Mouse (Mus musculus) olfactory bulb, adult 2 months (tissue): ENCODE results near the gene Tgfb2. TPM values are rescaled to one million over a fixed set of nuclear protein-coding genes. Genes with fewer than 3 reads are reported as not detected.

Experiments
- H3K27ac ChIP-seq: fragments of 200-500 bp; 2 replicates; pipeline ENCODE4 v1.5.1; 2012; ENCODE audit warnings: low read depth, low read length; ENCODE audit not compliant: insufficient read depth
- H3K4me1 ChIP-seq: fragments of 200-500 bp; 2 replicates; pipeline ENCODE4 v1.6.1; 2012; ENCODE audit warnings: low read length; ENCODE audit not compliant: control insufficient read depth, insufficient read depth
- H3K4me3 ChIP-seq: fragments of 200-500 bp; 2 replicates; pipeline ENCODE4 v1.5.1; 2012; ENCODE audit warnings: mild to moderate bottlenecking, low read depth, low read length, moderate library complexity; ENCODE audit not compliant: insufficient read depth
- CTCF ChIP-seq: fragments of 200-500 bp; IDR thresholded peaks from 2 replicates; pipeline ENCODE4 v1.5.1; 2012; ENCODE audit warnings: low read depth, mild to moderate bottlenecking, low read length, moderate library complexity; ENCODE audit not compliant: insufficient read depth
- POLR2A ChIP-seq: fragments of 200-500 bp; IDR thresholded peaks from 2 replicates; pipeline ENCODE4 v1.6.1; 2012; ENCODE audit warnings: mild to moderate bottlenecking, low read depth, low read length, moderate library complexity; ENCODE audit not compliant: insufficient read depth
- WGBS: fragments of 180-500 bp; shearing (Covaris S2); methylation state at CpG from one replicate; pipeline ENCODE4 v1.1.7; 2018; 5-methylcytosine and 5-hydroxymethylcytosine counted together
- polyA plus RNA-seq: library from polyadenylated mRNA; stranded (reverse); fragments of >200 nt; gene quantifications from 2 replicates; pipeline ENCODE4 v1.2.4, GENCODE M21; 2012; ENCODE audit warnings: low replicate concordance; ENCODE audit not compliant: missing spikeins, insufficient read depth, insufficient read length

Tgfb2 gene
- polyA plus RNA-seq, 1 experiment = not detected

DNA sequence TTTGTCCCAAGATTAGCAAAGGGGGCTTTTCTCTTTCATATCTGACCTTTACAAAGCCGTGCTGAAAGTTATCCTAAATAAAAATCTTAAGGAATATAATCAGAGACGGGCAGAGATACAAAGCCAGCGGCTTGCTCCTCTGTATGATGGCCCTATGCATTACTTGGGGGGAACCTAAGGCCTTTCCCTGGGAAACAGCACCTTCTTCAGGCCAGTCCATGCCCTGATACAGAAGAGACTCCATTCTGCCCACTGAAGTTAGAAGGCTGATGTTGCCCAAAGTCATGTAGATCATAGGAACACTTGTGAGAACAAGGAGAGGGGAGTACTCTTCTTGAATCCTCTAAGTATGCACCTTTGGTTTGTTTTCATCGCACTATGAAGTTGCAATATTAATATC lies 13.4 kb downstream of the Tgfb2 start:
- H3K27ac ChIP-seq = no peak overlapping the region
- WGBS = 96% methylated on average over 4 of the region's 4 CpGs
- no peaks in the 10 kb centered on the region for H3K4me1 ChIP-seq
- no peak overlapping the region for H3K4me3 ChIP-seq
- TF ChIP-seq CTCF (no peak), POLR2A (no peak)

DNA sequence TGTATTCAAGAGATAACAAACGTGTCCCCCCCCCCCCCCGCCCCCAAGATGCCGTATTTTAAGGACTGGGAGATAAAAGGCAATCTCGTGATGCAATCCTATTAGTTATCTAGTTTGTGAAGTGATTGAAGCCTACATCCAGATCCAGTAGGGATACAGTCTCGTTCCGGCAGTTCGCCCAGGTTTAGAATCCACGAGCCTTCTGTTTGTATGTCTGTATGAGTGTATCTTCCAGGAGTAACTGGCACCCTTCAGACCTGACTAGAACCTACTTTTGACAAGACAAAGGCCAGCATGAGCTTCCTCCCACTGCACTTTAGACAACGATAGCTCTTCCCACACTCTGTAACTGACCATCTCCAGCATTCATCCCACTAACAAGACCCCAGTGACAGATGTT lies 14.1 kb downstream of the Tgfb2 start:
- H3K27ac ChIP-seq = no peak overlapping the region

GRCm38 (mm10) chr1:186684041-186684440 lies 21.7 kb downstream of the Tgfb2 start:
- WGBS = 94% methylated on average over 3 of the region's 3 CpGs
- no peak overlapping the region for H3K4me3 ChIP-seq
- H3K4me1 ChIP-seq = no peaks in the 10 kb centered on the region
- TF ChIP-seq POLR2A = no peak
- TF ChIP-seq CTCF = no peak
- no peak overlapping the region for H3K27ac ChIP-seq

More for the DNA sequence above, 14.1 kb downstream of the Tgfb2 start:
- Histone ChIP-seq H3K4me3 (no peak overlapping the region), H3K4me1 (no peaks in the 10 kb centered on the region)
- TF ChIP-seq CTCF (no peak), POLR2A (no peak)
- 93% methylated on average over 9 of the region's 9 CpGs for WGBS

- H3K27ac ChIP-seq = no peak overlapping the region
- TF ChIP-seq POLR2A = no peak
- no peak for TF ChIP-seq CTCF
- WGBS = 44% methylated on average over 7 of the region's 7 CpGs
- H3K4me3 ChIP-seq = no peak overlapping the region
- no peaks in the 10 kb centered on the region for H3K4me1 ChIP-seq
These were observed 23.2 kb downstream of the Tgfb2 start for GRCm38 (mm10) chr1:186682606-186683005.

DNA sequence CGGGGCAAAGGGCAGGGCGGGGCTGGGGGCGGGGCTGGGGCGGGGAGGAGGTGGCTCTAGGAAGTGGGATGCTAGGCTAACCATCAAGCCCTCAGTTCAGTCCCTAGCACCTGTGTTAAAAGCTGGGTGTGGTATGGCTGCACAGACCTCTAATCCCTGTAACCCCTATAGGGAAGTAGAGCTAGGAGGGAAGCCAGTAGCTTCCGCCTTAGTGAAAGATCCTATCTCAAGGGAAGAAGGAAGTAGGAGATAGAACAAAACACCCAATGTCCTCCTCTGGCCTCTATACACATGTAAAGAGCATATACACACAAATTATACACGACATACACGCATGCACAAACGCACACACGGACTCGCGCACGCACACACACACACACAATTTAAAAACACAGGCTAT lies 28.2 kb downstream of the Tgfb2 start:
- H3K27ac ChIP-seq = no peak overlapping the region
- peaks cover 5% of the 10 kb centered on the region; the same call in 1 of the 2 replicates for H3K4me1 ChIP-seq
- WGBS = 85% methylated on average over 12 of the region's 12 CpGs
- no peak overlapping the region for H3K4me3 ChIP-seq
- TF ChIP-seq POLR2A = no peak
- no peak for TF ChIP-seq CTCF

- H3K4me1 ChIP-seq = peaks cover 5% of the 10 kb centered on the region; the same call in 1 of the 2 replicates
- H3K4me3 ChIP-seq = no peak overlapping the region
- TF ChIP-seq POLR2A = no peak
- no peak for TF ChIP-seq CTCF
- no peak overlapping the region for H3K27ac ChIP-seq
- 64% methylated on average over 5 of the region's 5 CpGs for WGBS
These were observed 29.6 kb downstream of the Tgfb2 start for GRCm38 (mm10) chr1:186676199-186676598.

DNA sequence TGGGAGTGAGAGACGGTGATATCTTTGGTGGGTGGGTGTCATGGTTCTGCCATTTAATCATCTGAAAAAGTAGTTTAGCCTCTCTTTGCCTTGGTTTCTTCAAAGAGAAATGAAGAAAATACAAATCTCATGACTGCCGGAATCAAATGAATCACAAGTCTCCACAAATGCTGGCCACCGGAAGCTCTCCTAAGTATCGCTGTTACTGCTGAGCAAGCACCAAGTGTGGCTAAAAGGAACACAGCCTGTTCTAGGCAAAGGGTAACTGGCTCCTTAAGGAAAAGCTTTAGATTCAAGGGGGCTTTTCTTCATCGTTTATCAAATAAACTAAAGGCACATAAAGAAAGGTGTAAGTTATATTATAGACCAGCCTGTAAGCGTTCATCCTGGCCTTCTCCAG lies 30.5 kb downstream of the Tgfb2 start:
- Histone ChIP-seq H3K4me1 (peaks cover 5% of the 10 kb centered on the region; the same call in 1 of the 2 replicates), H3K27ac (no peak overlapping the region), H3K4me3 (no peak overlapping the region)
- 83% methylated on average over 6 of the region's 6 CpGs for WGBS
- no peak for TF ChIP-seq POLR2A
- TF ChIP-seq CTCF = no peak

- H3K27ac ChIP-seq = no peak overlapping the region
- TF ChIP-seq POLR2A (no peak), CTCF (no peak)
- peaks cover 5% of the 10 kb centered on the region; the same call in 1 of the 2 replicates for H3K4me1 ChIP-seq
- no peak overlapping the region for H3K4me3 ChIP-seq
- WGBS = 74% methylated on average over 3 of the region's 3 CpGs
These were observed 31.2 kb downstream of the Tgfb2 start for GRCm38 (mm10) chr1:186674621-186675020.

DNA sequence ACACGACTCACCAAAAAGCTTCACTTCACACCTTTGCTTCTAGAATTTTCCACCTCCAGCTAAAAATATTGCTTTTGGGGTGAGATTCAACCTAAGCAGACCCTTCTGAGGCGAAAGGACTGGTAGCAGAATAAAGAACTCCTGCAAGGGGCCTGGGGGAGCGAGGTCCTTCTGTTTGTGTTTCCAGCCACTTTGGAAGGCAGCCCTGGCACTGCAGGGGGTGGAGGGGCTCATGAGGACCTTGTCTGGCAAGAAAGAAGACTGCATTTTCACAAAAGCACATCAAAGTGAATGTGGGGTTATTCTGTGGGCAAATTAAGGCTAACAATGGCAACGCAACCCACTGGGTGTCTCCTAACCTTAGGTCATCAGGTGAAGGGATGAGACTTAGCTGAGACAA lies 32.6 kb downstream of the Tgfb2 start:
- TF ChIP-seq CTCF (no peak), POLR2A (no peak)
- H3K27ac ChIP-seq = no peak overlapping the region

DNA sequence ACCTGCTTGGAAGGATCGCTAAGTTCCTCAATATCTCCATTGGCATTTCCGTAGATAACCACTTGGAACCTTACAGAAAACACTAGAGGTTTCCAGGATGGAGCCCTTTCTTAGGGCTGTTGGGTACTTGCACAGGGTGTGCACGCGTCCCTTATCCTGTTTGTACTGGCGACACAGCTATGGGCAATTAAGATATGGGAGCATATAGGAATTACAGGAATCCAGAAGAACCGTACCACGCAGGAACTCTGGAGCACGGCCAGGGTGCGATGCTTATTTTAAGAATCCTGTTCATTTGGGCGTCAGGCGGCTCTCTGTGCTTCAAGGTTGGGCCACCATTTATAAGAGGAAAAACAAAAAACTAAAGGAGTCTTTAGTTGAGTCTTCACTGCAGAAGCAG lies 42.4 kb downstream of the Tgfb2 start:
- Histone ChIP-seq H3K4me1 (no peaks in the 10 kb centered on the region), H3K4me3 (no peak overlapping the region), H3K27ac (no peak overlapping the region)
- whole genome bisulfite sequencing = 93% methylated on average over 11 of the region's 11 CpGs
- no peak for TF ChIP-seq CTCF
- TF ChIP-seq POLR2A = no peak

More for the DNA sequence above, 32.6 kb downstream of the Tgfb2 start:
- WGBS = 72% methylated on average over 4 of the region's 4 CpGs
- H3K4me1 ChIP-seq = peaks cover 5% of the 10 kb centered on the region; the same call in 1 of the 2 replicates
- H3K4me3 ChIP-seq = no peak overlapping the region
